Mouse (Mus musculus): ENCODE results near the gene Birc2.

- TF ChIP-seq POLR2A (IDR thresholded peaks at IDR 0.05; ENCODE audit: control insufficient read depth, extremely low read depth, insufficient read depth, low read length, poor library complexity), result no peak
- no peak for TF ChIP-seq CTCF (IDR thresholded peaks at IDR 0.05; ENCODE audit: borderline replicate concordance, control insufficient read depth, extremely low read depth, insufficient read depth, low read length, poor library complexity)
These were observed 3.4 kb downstream of the Birc2 start for GRCm38 (mm10) chr9:7833421-7833820.
